Mouse (Mus musculus) cerebellum, postnatal 14 days (tissue): ENCODE measurements around the gene Drd4.
"Not testable (repeated sequence)": the region's sequence is repeated elsewhere in the genome, so short reads cannot be mapped to it uniquely, and the experiment has no call there.

Source experiments
- DNase-seq, 2 experiments: peaks; one replicate each; pipeline ENCODE4 v3.0.0; 2021; ENCODE audit warnings: mixed read lengths in 2 of 2

Gene Drd4

DNA sequence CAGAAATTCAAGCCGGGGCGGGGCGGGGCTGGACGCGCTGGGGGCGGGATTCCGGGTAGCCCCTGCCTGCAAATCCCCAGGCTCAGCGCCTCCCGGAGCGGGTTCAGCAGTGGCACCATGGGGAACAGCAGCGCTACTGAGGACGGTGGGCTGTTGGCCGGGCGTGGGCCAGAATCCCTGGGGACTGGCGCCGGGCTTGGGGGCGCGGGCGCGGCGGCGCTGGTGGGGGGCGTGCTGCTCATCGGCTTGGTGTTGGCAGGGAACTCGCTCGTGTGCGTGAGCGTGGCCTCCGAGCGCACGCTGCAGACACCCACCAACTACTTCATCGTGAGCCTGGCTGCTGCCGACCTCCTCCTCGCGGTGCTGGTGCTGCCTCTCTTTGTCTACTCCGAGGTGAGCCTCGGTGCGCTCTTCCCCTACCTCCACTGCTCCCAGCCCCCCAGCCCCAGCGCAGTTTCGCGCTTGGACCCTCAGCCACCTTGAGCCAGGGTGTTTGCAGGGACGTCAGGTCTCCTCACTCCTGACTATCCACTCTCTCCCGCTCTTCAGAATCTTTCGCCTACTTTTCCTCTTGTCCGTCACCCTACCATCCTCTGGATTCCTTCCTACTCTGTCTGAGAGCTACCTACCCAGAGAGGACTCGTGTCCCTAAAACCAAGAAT lies at the start of gene Drd4:
TSS of gene Drd4 (plus strand) at position 86 of the 662 bp plus-strand sequence.
- DNase-seq: peak in 1 of 2 experiments; percentile 38

DNA sequence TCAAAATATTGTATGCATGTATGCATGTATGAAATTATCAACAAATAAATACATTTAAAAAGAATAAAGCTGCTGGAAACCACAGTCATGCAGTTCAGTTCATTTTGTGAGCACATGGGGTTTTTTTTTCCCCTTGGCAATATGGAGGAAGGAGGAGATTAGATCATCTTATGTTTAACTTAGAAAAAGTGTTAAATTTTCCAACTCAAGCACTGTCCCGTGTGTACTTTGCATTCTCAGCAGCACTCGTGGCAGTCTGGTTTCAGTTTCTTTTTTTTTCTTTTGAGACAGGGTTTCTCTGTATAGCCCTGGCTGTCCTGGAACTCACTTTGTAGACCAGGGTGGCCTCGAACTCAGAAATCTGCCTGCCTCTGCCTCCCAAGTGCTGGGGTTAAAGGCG lies 41.3 kb upstream of the Drd4 start:
- DNase-seq: not testable (repeated sequence)

DNA sequence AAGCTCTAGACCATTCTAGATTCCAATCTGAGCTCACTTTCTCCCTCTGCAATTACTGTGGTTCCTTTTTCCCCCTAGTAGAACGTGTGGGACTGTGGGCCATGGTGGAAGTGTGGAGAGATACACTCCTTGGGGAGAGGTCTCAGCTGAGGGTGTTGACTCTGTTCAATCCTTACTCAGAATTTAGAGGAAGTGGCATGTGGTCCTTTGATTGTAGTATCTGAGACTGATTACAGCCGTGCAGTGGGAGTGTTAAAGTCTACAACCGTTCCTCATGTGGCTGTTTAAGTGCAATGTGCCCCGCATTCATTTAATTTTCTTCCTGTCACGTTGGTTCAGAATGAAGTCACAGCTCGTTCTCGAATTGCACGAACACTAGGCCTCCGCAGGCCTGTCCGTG lies 35.6 kb upstream of the Drd4 start:
- DNase-seq: no peak

DNA sequence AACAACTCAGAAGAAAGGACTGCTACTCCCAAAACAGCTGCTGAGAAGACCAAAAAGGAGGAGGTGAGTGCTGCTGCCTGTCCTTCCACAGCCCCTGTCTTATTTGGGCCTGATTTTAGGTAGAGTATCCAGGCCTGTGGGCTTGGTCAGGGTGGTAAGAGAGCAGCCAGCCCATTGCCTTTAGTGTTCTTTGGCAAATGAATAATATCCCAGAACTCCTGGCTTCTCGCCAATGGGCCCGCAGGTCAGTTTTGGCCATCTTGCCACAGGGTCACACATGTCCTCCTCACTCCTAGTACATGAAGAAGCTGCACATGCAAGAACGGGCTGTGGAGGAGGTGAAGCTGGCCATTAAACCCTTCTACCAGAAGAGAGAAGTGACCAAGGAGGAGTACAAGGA lies 30.3 kb upstream of the Drd4 start:
- peak; percentile 44 to 48 for DNase-seq

DNA sequence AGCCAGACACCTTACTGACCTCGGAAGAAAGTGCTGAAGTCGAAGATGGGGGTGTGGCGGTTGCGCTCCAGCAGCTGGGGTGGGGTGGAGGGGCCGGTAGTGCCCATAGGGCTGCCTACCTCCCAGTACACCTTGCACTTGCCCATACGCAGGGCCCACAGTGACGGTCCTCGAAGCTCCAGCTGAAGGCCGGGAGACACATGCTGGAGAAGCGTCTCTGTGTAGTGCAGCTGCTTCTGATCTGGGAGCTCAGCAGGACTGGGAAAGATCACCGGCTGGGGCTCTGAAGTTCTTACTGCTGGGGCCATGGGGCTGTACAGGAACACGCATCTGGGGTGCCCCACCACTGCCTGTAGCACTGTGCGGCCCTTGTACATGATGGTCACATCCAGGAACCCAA lies 28.2 kb upstream of the Drd4 start:
- DNase-seq: no peak

GRCm38 (mm10) chr7:141264041-141264700 lies 27.6 kb upstream of the Drd4 start:
- DNase-seq: no peak

DNA sequence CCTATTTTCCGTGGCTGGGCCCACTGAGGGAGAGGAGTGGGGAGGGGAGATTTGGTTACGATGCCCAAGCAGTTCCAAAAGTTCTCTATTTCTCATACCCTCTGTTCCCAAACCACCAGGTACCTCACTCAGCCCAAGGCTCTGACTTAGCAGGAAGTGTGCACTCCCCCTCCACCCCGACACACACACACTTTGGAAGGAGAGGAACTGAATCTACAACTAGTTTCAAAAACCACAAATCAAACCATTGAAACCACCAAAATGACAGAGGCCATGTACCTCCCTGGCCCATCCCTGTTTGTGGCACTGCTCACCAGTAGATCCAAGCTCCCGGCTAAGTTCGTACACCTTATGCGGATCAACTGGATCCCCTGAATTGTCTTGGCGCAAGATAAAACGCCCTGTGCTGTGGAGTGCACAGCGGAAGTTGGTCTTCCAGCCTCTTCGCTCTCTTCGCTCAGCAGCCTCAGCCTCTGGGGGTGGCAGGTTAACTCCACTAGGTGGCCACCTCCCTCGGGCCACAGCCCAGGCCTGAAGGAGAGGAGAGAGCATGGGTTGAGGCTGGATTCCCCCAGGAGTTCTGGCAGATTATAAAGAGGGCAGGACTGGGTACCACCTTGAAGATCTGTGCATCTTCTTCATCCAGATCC lies 26.9 kb upstream of the Drd4 start:
- peak; percentile 37 for DNase-seq

DNA sequence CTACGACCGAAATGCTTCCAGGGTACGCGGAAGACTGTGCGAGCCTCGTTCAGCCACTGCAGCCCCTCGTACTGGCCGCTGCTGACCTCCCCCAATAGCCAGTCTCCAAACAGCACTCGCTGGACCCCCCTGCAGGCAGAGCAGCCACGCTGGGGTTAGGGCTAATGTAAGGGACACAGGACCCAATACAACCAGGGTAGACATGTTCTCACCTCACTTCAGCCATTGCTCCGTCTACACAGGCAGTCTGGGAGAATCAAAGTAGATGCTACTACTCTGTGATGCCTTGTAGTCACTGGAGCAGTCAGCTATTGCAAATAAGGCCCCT lies 26.4 kb upstream of the Drd4 start:
- no peak for DNase-seq

- DNase-seq: peak in 1 of 2 experiments; percentile 25
These were observed 25.9 kb upstream of the Drd4 start, which contains the start of gene Irf7 for GRCm38 (mm10) chr7:141265739-141266561. Gene Irf7, minus strand, starts transcription at chr7:141266481.

DNA sequence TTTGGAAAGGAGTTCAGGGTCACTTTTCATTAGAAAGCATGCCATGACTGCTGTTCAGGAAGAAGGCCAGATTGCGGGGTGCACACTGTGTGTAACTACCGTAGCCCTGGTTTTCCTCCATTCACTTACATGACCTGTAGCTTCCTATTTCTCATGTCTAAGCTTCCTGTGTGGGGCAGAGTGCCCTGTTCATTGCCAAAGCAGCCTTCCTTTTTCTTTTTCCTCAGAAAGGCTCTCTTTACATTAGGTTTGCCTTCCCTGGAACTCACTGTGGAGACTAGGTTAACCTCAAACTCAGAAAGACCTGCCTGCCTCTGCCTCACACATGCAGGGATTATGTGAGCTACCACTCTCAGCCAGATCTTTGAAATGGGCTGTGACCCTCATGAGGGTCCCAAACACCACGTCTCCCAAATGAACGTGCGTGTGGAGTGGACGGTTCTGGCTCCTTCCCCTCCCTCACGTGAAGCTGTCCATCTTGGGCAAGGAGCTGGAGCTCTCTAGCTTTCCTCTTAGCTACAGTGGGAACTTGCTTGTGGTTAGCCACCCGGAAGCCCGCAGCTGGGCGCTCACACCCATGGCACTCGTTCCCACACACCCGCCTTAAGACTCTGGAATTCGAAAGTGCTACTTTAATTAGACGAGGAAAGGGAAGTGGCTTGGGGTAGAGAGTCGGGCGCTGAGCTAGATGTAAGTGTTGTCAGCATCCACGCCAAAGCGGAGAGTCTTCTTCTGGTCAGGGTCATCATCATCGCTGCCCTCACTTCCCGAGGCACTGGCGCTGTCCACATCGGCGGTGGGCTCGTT lies 23.1 kb upstream of the Drd4 start:
- DNase-seq: no peak

DNA sequence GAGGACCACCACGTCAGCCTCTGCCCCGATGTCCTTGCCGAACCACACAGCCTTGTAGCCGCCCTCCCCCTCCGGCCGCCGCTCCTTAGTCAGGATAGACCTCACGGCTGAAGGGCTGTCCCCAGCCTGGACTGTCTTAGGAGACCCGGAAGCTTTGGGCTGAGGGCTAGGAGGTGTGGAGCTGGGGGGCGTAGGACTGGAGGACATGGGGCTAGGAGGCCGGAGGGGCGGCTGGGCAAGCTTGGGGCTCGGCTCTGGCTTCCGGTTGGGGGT lies 22.6 kb upstream of the Drd4 start:
- no peak for DNase-seq

GRCm38 (mm10) chr7:141270631-141271030 lies 21.2 kb upstream of the Drd4 start:
- DNase-seq: no peak

- DNase-seq: no peak
These were observed 16.4 kb upstream of the Drd4 start for GRCm38 (mm10) chr7:141275356-141275755.

DNA sequence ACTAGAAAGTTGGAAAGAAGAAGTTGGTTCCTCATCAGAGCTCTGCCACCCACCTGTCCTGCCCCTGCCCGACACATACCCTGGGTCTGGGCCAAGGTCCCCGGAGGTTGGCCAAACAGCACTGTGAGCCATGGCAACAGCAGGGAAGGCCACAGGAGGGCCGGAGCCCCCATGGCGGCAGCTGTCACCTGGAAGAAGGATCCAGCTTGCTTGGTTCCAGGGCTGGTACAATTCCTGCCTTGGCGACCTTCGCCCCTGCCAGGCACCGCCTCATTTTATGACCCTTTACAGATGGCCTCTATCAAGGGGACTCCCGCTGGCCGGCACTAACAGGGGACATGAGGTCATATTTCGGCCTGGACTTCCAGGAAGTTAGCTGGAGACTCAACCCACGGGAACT lies 15.3 kb upstream of the Drd4 start, which contains the start of gene Cdhr5:
TSS of gene Cdhr5 (minus strand) at position 241 of the 400 bp plus-strand sequence.
- peak in 1 of 2 experiments; percentile 48 for DNase-seq

DNA sequence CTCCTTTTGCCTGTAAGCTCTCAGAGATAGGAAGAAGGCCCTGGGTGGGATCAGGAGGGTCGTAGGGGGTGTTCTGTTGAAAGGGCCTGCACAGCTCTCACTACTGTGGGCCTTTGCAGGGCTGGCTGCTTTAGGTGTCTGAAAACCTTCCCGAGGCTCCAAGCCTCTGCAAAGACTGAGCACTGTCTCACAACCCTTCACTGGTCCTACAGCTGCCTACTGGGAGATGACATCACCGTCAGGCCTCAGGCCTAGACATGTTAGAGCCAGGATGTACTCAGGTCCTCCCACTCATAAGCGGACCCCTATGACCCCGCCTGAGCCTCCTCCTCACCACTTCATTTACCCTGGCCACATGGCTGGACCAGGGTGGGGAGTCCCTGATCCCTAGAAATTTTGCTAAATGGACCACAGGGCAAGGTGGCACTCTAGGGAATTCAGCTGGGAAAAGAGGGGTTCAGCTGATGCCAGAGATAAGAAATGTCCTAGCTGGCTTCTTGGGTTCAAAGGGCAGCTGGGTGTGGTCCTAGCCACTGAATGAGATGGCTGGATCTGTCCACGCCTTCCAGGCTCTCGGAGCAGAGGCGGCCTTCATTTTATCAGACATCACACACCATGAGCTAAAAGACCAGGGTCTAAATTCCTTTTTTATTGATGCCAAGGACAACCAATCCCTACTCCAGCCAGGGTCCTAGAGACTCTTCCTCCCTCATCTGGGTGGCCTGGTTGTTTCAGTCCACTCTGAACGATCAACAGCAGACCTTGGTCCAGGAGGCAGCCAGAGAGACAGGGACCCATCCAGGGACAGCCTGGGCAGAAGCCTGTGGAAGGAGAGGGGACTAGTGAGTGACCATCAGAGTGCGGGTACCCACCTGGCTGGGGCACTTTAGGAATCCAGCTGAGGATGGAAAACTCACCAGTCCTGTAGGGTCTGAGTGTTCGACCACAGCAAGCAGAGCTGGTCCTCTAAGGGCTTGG lies 13.8 kb upstream of the Drd4 start:
- no peak for DNase-seq

DNA sequence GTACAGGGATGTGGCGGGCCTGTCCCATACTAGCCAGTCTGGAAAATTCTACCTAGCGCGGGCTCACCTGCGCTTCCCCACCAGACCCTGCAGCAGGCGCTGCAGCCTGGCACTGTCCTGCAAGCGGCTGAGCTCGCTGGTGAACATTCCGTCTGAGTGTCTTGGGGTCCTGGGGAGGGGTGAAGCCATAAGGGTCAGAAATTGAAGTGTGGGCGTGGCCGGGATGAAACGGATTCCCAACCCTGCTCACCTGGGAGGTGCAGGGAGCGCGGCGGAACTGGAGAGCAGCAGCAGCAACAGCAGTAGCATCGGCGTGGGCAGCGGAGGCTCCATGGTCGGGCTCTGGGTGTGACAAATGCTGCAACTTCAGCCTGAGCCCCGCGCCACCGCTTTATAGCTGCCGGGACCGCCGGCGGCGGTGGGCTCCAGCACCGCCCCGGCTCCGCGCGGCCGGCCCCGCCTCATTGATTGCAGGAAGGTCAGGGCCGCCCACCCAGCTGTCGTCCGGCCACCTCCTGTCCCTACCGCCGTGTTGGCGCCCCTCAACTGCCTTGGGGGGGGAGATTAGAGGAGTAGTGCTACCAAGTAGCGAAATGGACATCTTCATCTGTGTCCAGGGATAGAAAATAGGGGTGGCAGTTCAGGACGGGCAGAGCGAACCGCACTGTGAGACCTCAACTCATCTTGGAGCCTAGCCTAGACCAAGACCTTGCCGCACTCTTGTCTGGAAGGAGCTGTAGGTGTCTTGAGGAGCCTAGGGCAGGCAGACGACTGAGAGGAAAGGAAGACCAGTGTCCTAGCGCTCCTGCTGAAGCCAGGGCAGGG lies 12.8 kb upstream of the Drd4 start, which contains the start of gene Sct:
TSS of gene Sct (minus strand) at position 368 of the 825 bp plus-strand sequence.
- peak; percentile 72 to 77 for DNase-seq

DNA sequence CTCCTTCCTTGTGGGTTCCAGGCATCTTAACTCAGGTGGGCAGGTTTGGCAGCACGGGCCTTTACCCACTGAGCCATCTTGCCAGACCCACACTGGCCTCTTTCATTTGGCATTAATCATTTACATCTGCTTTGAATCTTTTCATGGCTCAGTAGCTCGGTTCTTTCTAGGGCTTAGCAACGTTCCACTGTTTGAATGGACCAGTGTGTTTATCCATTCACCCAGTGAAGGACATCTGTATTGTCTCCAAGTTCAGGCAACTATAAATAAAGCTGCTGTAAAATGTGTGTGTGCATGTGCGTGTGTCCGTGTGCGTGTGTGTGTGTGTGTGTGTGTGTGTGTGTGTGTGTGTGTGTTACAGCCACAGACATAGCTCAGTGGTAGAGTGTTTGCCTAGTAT lies 10.4 kb upstream of the Drd4 start:
- no peak for DNase-seq

DNA sequence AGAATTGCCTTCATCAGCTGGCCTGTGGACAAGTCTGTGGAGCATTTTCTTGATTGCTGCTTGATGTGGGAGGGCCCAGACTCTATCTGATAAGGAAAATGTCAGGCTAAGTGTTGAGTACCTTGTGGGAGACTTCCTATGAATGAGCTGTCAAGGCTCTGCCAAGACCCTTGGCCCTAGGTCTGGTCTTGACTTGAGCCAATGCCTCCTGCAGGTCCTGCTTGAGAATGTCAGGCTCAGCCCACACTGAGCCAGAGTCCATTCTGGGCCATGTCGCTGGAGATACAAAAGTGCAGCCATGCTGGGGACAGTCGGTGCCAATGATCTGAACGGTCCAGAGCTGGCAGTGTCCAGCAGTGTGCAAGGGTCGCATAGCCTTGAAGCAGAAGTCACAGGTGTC lies 9.1 kb upstream of the Drd4 start:
- DNase-seq: peak in 1 of 2 experiments; percentile 59

DNA sequence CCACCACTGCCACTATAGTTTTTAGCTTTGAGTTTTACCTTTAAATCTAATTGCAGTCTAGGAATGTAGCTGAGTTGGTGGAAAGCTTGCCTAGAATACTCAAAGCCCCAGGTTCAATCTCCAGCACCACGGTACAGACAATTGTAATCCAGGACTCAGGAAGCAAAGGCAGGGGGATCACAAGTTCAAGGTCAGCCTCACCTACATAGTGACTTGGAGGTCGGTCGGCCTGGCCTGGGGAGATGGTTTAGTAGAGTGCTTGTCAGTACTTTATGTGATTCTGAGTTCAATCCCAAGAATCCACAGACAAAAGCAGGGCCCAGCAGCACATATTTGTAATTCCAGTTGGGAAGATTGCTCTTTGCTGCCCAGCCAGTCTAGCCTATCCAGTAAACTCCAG lies 3.8 kb upstream of the Drd4 start:
- DNase-seq: no peak
